Mouse (Mus musculus): ENCODE results near the gene Sbf2.
A peak's percentile ranks its signal among the peaks of the same experiment; 100 is the strongest.
"Not testable (repeated sequence)": the region's sequence is repeated elsewhere in the genome, so short reads cannot be mapped to it uniquely, and the experiment has no call there.

Gene Sbf2

GRCm38 (mm10) chr7:110583705-110584104, 31.0 kb downstream of the Sbf2 start:
- no peak for DNase-seq (ENCODE audit: low spot score)

- DNase-seq (ENCODE audit: low spot score): no peak
Measured at GRCm38 (mm10) chr7:110565815-110566549, 48.7 kb downstream of the Sbf2 start.

- no peak for DNase-seq (ENCODE audit: low spot score)
Measured at GRCm38 (mm10) chr7:110561647-110562046, 53.1 kb downstream of the Sbf2 start.

GRCm38 (mm10) chr7:110557001-110557400, 57.7 kb downstream of the Sbf2 start:
- no peak for DNase-seq (ENCODE audit: low spot score)

- DNase-seq (ENCODE audit: low spot score): no peak
Measured at GRCm38 (mm10) chr7:110556221-110556620, 58.5 kb downstream of the Sbf2 start.

- no peak for DNase-seq (ENCODE audit: low spot score)
Measured at GRCm38 (mm10) chr7:110555260-110555659, 59.5 kb downstream of the Sbf2 start.

- peak; percentile 47 for DNase-seq (ENCODE audit: low spot score)
Measured at GRCm38 (mm10) chr7:110548268-110548667, 66.5 kb downstream of the Sbf2 start.

- no peak for DNase-seq (ENCODE audit: low spot score)
Measured at GRCm38 (mm10) chr7:110543341-110543740, 71.4 kb downstream of the Sbf2 start.

- no peak for DNase-seq (ENCODE audit: low spot score)
Measured at GRCm38 (mm10) chr7:110539266-110539665, 75.5 kb downstream of the Sbf2 start.

GRCm38 (mm10) chr7:110530295-110530694, 84.4 kb downstream of the Sbf2 start:
- not testable (repeated sequence) for DNase-seq (ENCODE audit: low spot score)

- DNase-seq (ENCODE audit: low spot score): no peak
Measured at GRCm38 (mm10) chr7:110525090-110525775, 89.5 kb downstream of the Sbf2 start.

GRCm38 (mm10) chr7:110516241-110517220, 98.2 kb downstream of the Sbf2 start:
- DNase-seq (ENCODE audit: low spot score): no peak

GRCm38 (mm10) chr7:110514131-110514530, 100.6 kb downstream of the Sbf2 start:
- DNase-seq (ENCODE audit: low spot score): no peak

GRCm38 (mm10) chr7:110498653-110499052, 116.1 kb downstream of the Sbf2 start:
- DNase-seq (ENCODE audit: low spot score): no peak

GRCm38 (mm10) chr7:110491038-110491437, 123.7 kb downstream of the Sbf2 start:
- DNase-seq (ENCODE audit: low spot score): no peak

- peak; percentile 32 for DNase-seq (ENCODE audit: low spot score)
Measured at GRCm38 (mm10) chr7:110485051-110485450, 129.7 kb downstream of the Sbf2 start.

GRCm38 (mm10) chr7:110470987-110471386, 143.7 kb downstream of the Sbf2 start:
- no peak for DNase-seq (ENCODE audit: low spot score)

GRCm38 (mm10) chr7:110463471-110463870, 151.3 kb downstream of the Sbf2 start:
- peak; percentile 40 for DNase-seq (ENCODE audit: low spot score)

GRCm38 (mm10) chr7:110432301-110432700, 182.4 kb downstream of the Sbf2 start:
- DNase-seq (ENCODE audit: low spot score): peak; percentile 56

- no peak for DNase-seq (ENCODE audit: low spot score)
Measured at GRCm38 (mm10) chr7:110416318-110416717, 198.4 kb downstream of the Sbf2 start.

GRCm38 (mm10) chr7:110414276-110414675, 200.4 kb downstream of the Sbf2 start:
- DNase-seq (ENCODE audit: low spot score): no peak

GRCm38 (mm10) chr7:110402092-110402491, 212.6 kb downstream of the Sbf2 start:
- no peak for DNase-seq (ENCODE audit: low spot score)
